Comparison of ENCODE assay signal across 8 mouse cellular contexts in genomic region chr10:31445291-31446124, GRCm38 (mm10). TPM values are rescaled to one million over a fixed set of nuclear protein-coding genes. Genes with fewer than 3 reads are reported as not detected.
DNase-seq lines count a peak whose midpoint lies in the region; ATAC-seq and TF ChIP-seq lines count a peak whose summit lies in the region.

Tpd52l1 (minus strand) TSS chr10:31445958.

- H3K27me3 ChIP-seq in erythroblast, embryonic 14.5 days (ENCODE audit: control insufficient read depth) = peaks cover 16% of the 10 kb centered on the region
- no peaks in the 10 kb centered on the region for H3K27me3 ChIP-seq in heart, embryonic 11.5 days (ENCODE audit: control insufficient read depth, insufficient read depth, low read length)
- no peaks in the 10 kb centered on the region for H3K27me3 ChIP-seq in kidney, embryonic 15.5 days
- no peaks in the 10 kb centered on the region for H3K27me3 ChIP-seq in limb, embryonic 14.5 days (ENCODE audit: control insufficient read depth, insufficient read depth, low read length)
- no peaks in the 10 kb centered on the region for H3K27me3 ChIP-seq in midbrain, embryonic 16.5 days (ENCODE audit: control insufficient read depth, insufficient read depth, low read depth, low read length)
- no peaks in the 10 kb centered on the region for H3K27me3 ChIP-seq in stomach, embryonic 14.5 days (ENCODE audit: control insufficient read depth, insufficient read depth, low read length)

- H3K9me3 ChIP-seq in erythroblast, embryonic 14.5 days (ENCODE audit: control insufficient read depth, low read length) = no peaks in the 10 kb centered on the region
- H3K9me3 ChIP-seq in heart, embryonic 11.5 days (replicated peaks; ENCODE audit: control insufficient read depth, low read length) = no peaks in the 10 kb centered on the region
- H3K9me3 ChIP-seq in kidney, embryonic 15.5 days (replicated peaks) = no peaks in the 10 kb centered on the region
- no peaks in the 10 kb centered on the region for H3K9me3 ChIP-seq in limb, embryonic 14.5 days (ENCODE audit: control insufficient read depth, low read length)
- H3K9me3 ChIP-seq in midbrain, embryonic 16.5 days (replicated peaks; ENCODE audit: control insufficient read depth, low read length, poor library complexity, severe bottlenecking) = no peaks in the 10 kb centered on the region
- H3K9me3 ChIP-seq in stomach, embryonic 14.5 days (ENCODE audit: control insufficient read depth, low read depth, low read length) = no peaks in the 10 kb centered on the region

- DNase-seq in limb, embryonic 14.5 days (ENCODE audit: low spot score) = peak; percentile 90

- H3K36me3 ChIP-seq in erythroblast, embryonic 14.5 days (ENCODE audit: control insufficient read depth) = no peaks in the 10 kb centered on the region
- no peaks in the 10 kb centered on the region for H3K36me3 ChIP-seq in heart, embryonic 11.5 days (ENCODE audit: control insufficient read depth, insufficient read depth, low read length)
- H3K36me3 ChIP-seq in kidney, embryonic 15.5 days = no peaks in the 10 kb centered on the region
- H3K36me3 ChIP-seq in limb, embryonic 14.5 days (ENCODE audit: control insufficient read depth, insufficient read depth, low read length) = no peaks in the 10 kb centered on the region
- H3K36me3 ChIP-seq in midbrain, embryonic 16.5 days (ENCODE audit: control insufficient read depth, insufficient read depth, low read length) = no peaks in the 10 kb centered on the region
- no peaks in the 10 kb centered on the region for H3K36me3 ChIP-seq in stomach, embryonic 14.5 days (ENCODE audit: control insufficient read depth, insufficient read depth, low read length)

- no peak for ATAC-seq in erythroblast, adult 5-6 weeks (replicated peaks; ENCODE audit: low FRiP score, poor library complexity, severe bottlenecking)
- ATAC-seq in heart, embryonic 11.5 days (replicated peaks; ENCODE audit: insufficient number of reproducible peaks, low FRiP score, low TSS enrichment) = peak; percentile 90
- ATAC-seq in kidney, embryonic 15.5 days (replicated peaks; ENCODE audit: low FRiP score) = peak; percentile 99
- peak; percentile 97 for ATAC-seq in limb, embryonic 14.5 days (ENCODE audit: low FRiP score, low read depth)
- peak; percentile 100 for ATAC-seq in midbrain, embryonic 16.5 days
- ATAC-seq in stomach, embryonic 14.5 days (ENCODE audit: insufficient number of reproducible peaks, insufficient read depth, low FRiP score, low read depth) = peak; percentile 94

- peak within 1 kb of the TSS; percentile 90 for H3K4me2 ChIP-seq in heart, embryonic 11.5 days
- H3K4me2 ChIP-seq in kidney, embryonic 15.5 days = peak within 1 kb of the TSS; percentile 88
- peak within 1 kb of the TSS; percentile 61 for H3K4me2 ChIP-seq in limb, embryonic 14.5 days (replicated peaks; ENCODE audit: low read depth, low read length, severe bottlenecking)
- H3K4me2 ChIP-seq in midbrain, embryonic 16.5 days (ENCODE audit: low read length) = peak within 1 kb of the TSS; percentile 84
- H3K4me2 ChIP-seq in stomach, embryonic 14.5 days (replicated peaks; ENCODE audit: low read depth, low read length) = peak within 1 kb of the TSS; percentile 80

- no peak; the same call in 1 of the 2 replicates for TF ChIP-seq POLR2A in embryonic fibroblast, embryonic 13.5 days (IDR thresholded peaks at IDR 0.05; ENCODE audit: low read depth, low read length)
- TF ChIP-seq POLR2A in limb, embryonic 14.5 days (IDR thresholded peaks at IDR 0.05; ENCODE audit: borderline replicate concordance, extremely low read depth, insufficient read depth, insufficient read length) = no peak

- H3K4me1 ChIP-seq in erythroblast, embryonic 14.5 days (ENCODE audit: control insufficient read depth) = peaks cover 5% of the 10 kb centered on the region
- H3K4me1 ChIP-seq in embryonic fibroblast, embryonic 13.5 days (ENCODE audit: control insufficient read depth, insufficient read depth, low read length) = peaks cover 4% of the 10 kb centered on the region; the same call in 1 of the 2 replicates
- no peaks in the 10 kb centered on the region for H3K4me1 ChIP-seq in heart, embryonic 11.5 days (ENCODE audit: control insufficient read depth, insufficient read depth, low read length)
- peaks cover 5% of the 10 kb centered on the region for H3K4me1 ChIP-seq in kidney, embryonic 15.5 days
- peaks cover 2% of the 10 kb centered on the region; the same call in 1 of the 2 replicates for H3K4me1 ChIP-seq in limb, embryonic 14.5 days (ENCODE audit: control insufficient read depth, insufficient read depth, low read length)
- H3K4me1 ChIP-seq in midbrain, embryonic 16.5 days (ENCODE audit: control insufficient read depth, insufficient read depth, low read length) = no peaks in the 10 kb centered on the region
- no peaks in the 10 kb centered on the region for H3K4me1 ChIP-seq in stomach, embryonic 14.5 days (ENCODE audit: control insufficient read depth, insufficient read depth, low read length)

- H3K4me3 ChIP-seq in erythroblast, embryonic 14.5 days (replicated peaks) = peak within 1 kb of the TSS; percentile 57
- peak within 1 kb of the TSS; percentile 57 for H3K4me3 ChIP-seq in embryonic fibroblast, embryonic 13.5 days (ENCODE audit: insufficient read depth, low read length)
- peak within 1 kb of the TSS; percentile 61 for H3K4me3 ChIP-seq in heart, embryonic 11.5 days (ENCODE audit: low read depth, low read length)
- peak within 1 kb of the TSS; percentile 69 for H3K4me3 ChIP-seq in kidney, embryonic 15.5 days (replicated peaks)
- H3K4me3 ChIP-seq in limb, embryonic 14.5 days (replicated peaks; ENCODE audit: low read length) = peak within 1 kb of the TSS; percentile 49
- peak within 1 kb of the TSS; percentile 63 for H3K4me3 ChIP-seq in midbrain, embryonic 16.5 days (ENCODE audit: low read depth, low read length)
- H3K4me3 ChIP-seq in stomach, embryonic 14.5 days (ENCODE audit: low read depth, low read length) = peak within 1 kb of the TSS; percentile 53

- TF ChIP-seq CTCF in embryonic fibroblast, embryonic 13.5 days (IDR thresholded peaks at IDR 0.05; ENCODE audit: borderline replicate concordance, insufficient read depth, low read length) = peak; percentile 93

- no peak within 1 kb of the TSS for H3K27ac ChIP-seq in embryonic fibroblast, embryonic 13.5 days (ENCODE audit: insufficient read depth, low read length)
- no peak within 1 kb of the TSS for H3K27ac ChIP-seq in heart, embryonic 11.5 days (ENCODE audit: low read depth, low read length)
- H3K27ac ChIP-seq in kidney, embryonic 15.5 days = peak within 1 kb of the TSS; percentile 51; the same call in 1 of the 2 replicates
- no peak within 1 kb of the TSS for H3K27ac ChIP-seq in limb, embryonic 14.5 days (replicated peaks; ENCODE audit: low read depth, low read length)
- H3K27ac ChIP-seq in midbrain, embryonic 16.5 days (ENCODE audit: low read length) = no peak within 1 kb of the TSS
- H3K27ac ChIP-seq in stomach, embryonic 14.5 days (ENCODE audit: low read length) = no peak within 1 kb of the TSS; the same call in 1 of the 2 replicates

- 1% methylated on average over 55 of the region's 59 CpGs for WGBS in heart, embryonic 11.5 days (ENCODE audit: insufficient replicate concordance)
- WGBS in kidney, embryonic 15.5 days = 1% methylated on average over 59 of the region's 59 CpGs
- WGBS in limb, embryonic 14.5 days = 1% methylated on average over 59 of the region's 59 CpGs
- 1% methylated on average over 58 of the region's 59 CpGs for WGBS in midbrain, embryonic 16.5 days
- WGBS in stomach, embryonic 14.5 days = 1% methylated on average over 59 of the region's 59 CpGs

- H3K9ac ChIP-seq in heart, embryonic 11.5 days (ENCODE audit: low read depth, low read length) = peak within 1 kb of the TSS; percentile 68
- H3K9ac ChIP-seq in kidney, embryonic 15.5 days = peak within 1 kb of the TSS; percentile 50
- H3K9ac ChIP-seq in limb, embryonic 14.5 days (ENCODE audit: low read depth, low read length, severe bottlenecking) = peak within 1 kb of the TSS; percentile 60
- H3K9ac ChIP-seq in midbrain, embryonic 16.5 days (ENCODE audit: low read depth, low read length) = peak within 1 kb of the TSS; percentile 68
- H3K9ac ChIP-seq in stomach, embryonic 14.5 days (replicated peaks; ENCODE audit: low read depth, low read length) = peak within 1 kb of the TSS; percentile 46

RNA-seq across cellular contexts. Expression of gene Tpd52l1, which starts in this region (rescaled TPM):
- 0.11 TPM in 1 of 2 replicates, not detected in the other for polyA plus RNA-seq in erythroblast, embryonic 14.5 days (2012)
- total RNA-seq in erythroblast, adult 5-6 weeks (2015; ENCODE audit: low replicate concordance) = not detected in 2 replicates
- not detected in 2 replicates for total RNA-seq in erythroblast, adult 5-6 weeks (2017; ENCODE audit: low replicate concordance)
- polyA plus RNA-seq in embryonic fibroblast, embryonic 13.5 days (2011; ENCODE audit: insufficient read length, low read depth, missing spikeins) = 7.2 and 11.2 TPM in 2 replicates
- polyA plus RNA-seq in heart, embryonic 11.5 days (2014; fragmentation: Nextera tagmentation; extraction: Ambion mirVana) = 17.1 and 19.3 TPM in 2 replicates
- 32.9 and 34.2 TPM in 2 replicates for polyA plus RNA-seq in kidney, embryonic 15.5 days (2015; fragmentation: Nextera tagmentation; extraction: Ambion mirVana)
- 23.6 and 31.7 TPM in 2 replicates for polyA plus RNA-seq in limb, embryonic 14.5 days (2012; rRNA removed)
- polyA plus RNA-seq in limb, embryonic 14.5 days (2014; fragmentation: Nextera tagmentation; extraction: Ambion mirVana) = 44.8 and 47.2 TPM in 2 replicates
- polyA plus RNA-seq in midbrain, embryonic 16.5 days (2015; fragmentation: Nextera tagmentation; extraction: Ambion mirVana) = 53.6 and 62.1 TPM in 2 replicates
- 23.3 and 25.3 TPM in 2 replicates for polyA plus RNA-seq in stomach, embryonic 14.5 days (2014; fragmentation: Nextera tagmentation; extraction: Ambion mirVana)
